In the genomic region with DNA sequence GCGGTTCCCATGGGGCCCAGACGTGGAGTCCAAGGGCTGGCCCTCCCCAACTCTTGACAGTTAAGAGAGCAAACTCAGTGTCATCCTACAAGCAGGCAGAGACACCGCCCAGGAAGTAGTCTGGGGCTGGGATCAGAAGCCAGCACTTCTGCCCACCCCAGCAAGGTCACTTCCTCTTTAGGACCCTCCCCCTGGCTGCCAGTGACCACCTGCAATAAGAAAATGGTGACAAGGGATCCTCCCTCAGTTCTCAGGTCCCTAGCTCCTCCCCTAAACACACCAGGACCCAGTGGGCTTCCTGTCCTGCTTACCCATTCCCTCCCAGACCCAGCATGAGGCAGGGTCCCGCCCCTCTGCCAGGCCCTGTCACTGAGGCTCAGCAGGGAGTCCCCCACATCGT, we compare ENCODE assay signal across 1 mouse cellular context.
A peak's percentile ranks its signal among the peaks of the same experiment; 100 is the strongest.
TF ChIP-seq lines count a peak whose summit lies in the region.

No protein-coding gene starts in this region.

TF ChIP-seq in MEL, 35 proteins besides CTCF, POLR2A, EP300 and RAD21 (continued from another document):
- TF ChIP-seq CHD2 (IDR thresholded peaks at IDR 0.05; ENCODE audit: low read length) (no peak), MYB (IDR thresholded peaks at IDR 0.05; ENCODE audit: low read depth, low read length) (no peak), NELFE (IDR thresholded peaks at IDR 0.05; ENCODE audit: low read depth, low read length) (no peak), GABPA (IDR thresholded peaks at IDR 0.05; ENCODE audit: low read depth, low read length) (no peak), TCF12 (IDR thresholded peaks at IDR 0.05; ENCODE audit: low read depth, low read length) (0 out of 2 replicates have a peak, but pooled peaks have one; percentile 8), SIN3A (IDR thresholded peaks at IDR 0.05; ENCODE audit: low read length) (peak; percentile 74), CHD1 (IDR thresholded peaks at IDR 0.05; ENCODE audit: low read depth, low read length) (no peak), JUND (IDR thresholded peaks at IDR 0.05; ENCODE audit: low read depth, low read length) (no peak), POLR2AphosphoS5 (IDR thresholded peaks at IDR 0.05; ENCODE audit: borderline replicate concordance, low read depth, low read length) (no peak), USF2 (IDR thresholded peaks at IDR 0.05; ENCODE audit: borderline replicate concordance in 1 of 2, insufficient read depth in 1 of 2, low read depth in 1 of 2, low read length in 2 of 2) (no peak), ZMIZ1 (IDR thresholded peaks at IDR 0.05; ENCODE audit: low read depth, low read length) (no peak), GATA1 (IDR thresholded peaks at IDR 0.05; ENCODE audit: low read depth, low read length) (no peak), MAX (IDR thresholded peaks at IDR 0.05; ENCODE audit: low read length) (no peak), SMC3 (IDR thresholded peaks at IDR 0.05; ENCODE audit: low read depth, low read length) (no peak), ZKSCAN1 (IDR thresholded peaks at IDR 0.05; ENCODE audit: low read depth, low read length) (no peak), POLR2AphosphoS2 (IDR thresholded peaks at IDR 0.05; ENCODE audit: low read length) (no peak), RCOR1 (IDR thresholded peaks at IDR 0.05; ENCODE audit: low read depth, low read length) (no peak), BHLHE40 (IDR thresholded peaks at IDR 0.05; ENCODE audit: borderline replicate concordance, low read depth, low read length) (no peak), UBTF (IDR thresholded peaks at IDR 0.05; ENCODE audit: borderline replicate concordance, insufficient read depth, low read depth, low read length) (no peak), MAFK (IDR thresholded peaks at IDR 0.05; ENCODE audit: borderline replicate concordance, low read depth, low read length) (no peak), TAL1 (IDR thresholded peaks at IDR 0.05; ENCODE audit: low read length) (no peak)
